In genomic region chr11:117292446-117292845, GRCm38 (mm10) we compare ENCODE assay signal across 16 mouse cellular contexts.
DNase-seq lines count a peak whose midpoint lies in the region; ATAC-seq and TF ChIP-seq lines count a peak whose summit lies in the region.
"Had no signal": no experiment of that assay in that cellular context is flagged by ENCODE, and none has a peak within 500 bp of the region (broad histone marks: within the 10 kb centered on the region; RNA-seq: fewer than 3 reads in every experiment).

No protein-coding gene starts in this region.

- no peaks in the 10 kb centered on the region for H3K27me3 ChIP-seq in myocyte (ENCODE audit: control insufficient read depth, insufficient read depth, insufficient read length)
- H3K27me3 ChIP-seq in hindbrain, postnatal 0 days (ENCODE audit: insufficient read depth, low read length) = no peaks in the 10 kb centered on the region
- H3K27me3 ChIP-seq: forebrain, embryonic 15.5 days; limb, embryonic 13.5 days; neural tube, embryonic 13.5 days had no signal

- H3K27ac ChIP-seq in hindbrain, postnatal 0 days = no peak overlapping the region
- H3K27ac ChIP-seq: forebrain, embryonic 15.5 days; heart, adult 2 months; layer of hippocampus, adult 2 months; limb, embryonic 13.5 days; neural tube, embryonic 13.5 days; stomach, postnatal 0 days had no signal

- H3K4me3 ChIP-seq in myocyte = no peak overlapping the region
- no peak overlapping the region for H3K4me3 ChIP-seq in hindbrain, postnatal 0 days (ENCODE audit: low read length)
- no peak overlapping the region for H3K4me3 ChIP-seq in lung, adult 2 months (replicated peaks; ENCODE audit: extremely low read depth, low read depth, low read length)
- H3K4me3 ChIP-seq: forebrain, embryonic 15.5 days; heart, adult 2 months; layer of hippocampus, adult 2 months; limb, embryonic 13.5 days; neural tube, embryonic 13.5 days had no signal

- peaks cover 9% of the 10 kb centered on the region for H3K4me1 ChIP-seq in hindbrain, postnatal 0 days (ENCODE audit: insufficient read depth, low read length)
- H3K4me1 ChIP-seq in lung, adult 2 months (ENCODE audit: control insufficient read depth, insufficient read depth, low read length) = no peaks in the 10 kb centered on the region

- no peaks in the 10 kb centered on the region for H3K9me3 ChIP-seq in hindbrain, postnatal 0 days (ENCODE audit: low read length)
- H3K9me3 ChIP-seq: forebrain, embryonic 15.5 days; limb, embryonic 13.5 days; neural tube, embryonic 13.5 days had no signal

- ATAC-seq in granulocyte monocyte progenitor cell, adult 5-6 weeks (replicated peaks; ENCODE audit: poor library complexity, severe bottlenecking) = peak; percentile 45
- ATAC-seq in hindbrain, postnatal 0 days = no peak
- ATAC-seq: forebrain, embryonic 15.5 days had no signal

- peak overlapping the region; percentile 16 for H3K4me2 ChIP-seq in myocyte (ENCODE audit: low read depth)
- H3K4me2 ChIP-seq in hindbrain, postnatal 0 days (ENCODE audit: low read depth, low read length) = no peak overlapping the region
- H3K4me2 ChIP-seq: forebrain, embryonic 15.5 days; limb, embryonic 13.5 days; neural tube, embryonic 13.5 days had no signal

- no peak overlapping the region for H3K9ac ChIP-seq in hindbrain, postnatal 0 days (replicated peaks; ENCODE audit: low read length)
- H3K9ac ChIP-seq: forebrain, embryonic 15.5 days; limb, embryonic 13.5 days; neural tube, embryonic 13.5 days had no signal

- 88% methylated on average over 11 of the region's 11 CpGs for WGBS in hindbrain, postnatal 0 days
- WGBS in lung, adult 2 months = 71% methylated on average over 11 of the region's 11 CpGs

- H3ac ChIP-seq in myocyte (ENCODE audit: control insufficient read depth, insufficient read length) = no peak overlapping the region

- peaks cover 90% of the 10 kb centered on the region for H3K79me2 ChIP-seq in myocyte (ENCODE audit: control insufficient read depth, insufficient read depth)

- DNase-seq in 3T3-L1 (ENCODE audit: low read depth, low spot score) = peak; percentile 45
- DNase-seq in CD4-positive helper T cell, adult 2 months (ENCODE audit: low read depth, low spot score) = peak; percentile 89
- no peak for DNase-seq in urinary bladder, postnatal 10 days (ENCODE audit: low spot score)
- DNase-seq in hindbrain, postnatal 0 days (ENCODE audit: low spot score) = no peak
- no peak for DNase-seq in lung, adult 2 months
- DNase-seq in layer of hippocampus, adult 11-12 months (ENCODE audit: low spot score) = no peak
- DNase-seq: heart, adult 2 months; lung, postnatal 36 days; right cerebral cortex, postnatal 25 days had no signal

- H3K36me3 ChIP-seq in myocyte (ENCODE audit: control insufficient read depth, insufficient read depth) = peaks cover 8% of the 10 kb centered on the region
- H3K36me3 ChIP-seq in hindbrain, postnatal 0 days (ENCODE audit: insufficient read depth, low read length) = no peaks in the 10 kb centered on the region

- no peak for TF ChIP-seq POLR2A in myocyte (IDR thresholded peaks at IDR 0.05; ENCODE audit: insufficient read length, low read depth)
- no peak for TF ChIP-seq POLR2A in lung, adult 2 months (IDR thresholded peaks at IDR 0.05; ENCODE audit: borderline replicate concordance, extremely low read depth, low read depth, low read length)

- TF ChIP-seq CTCF in hindbrain, postnatal 0 days (IDR thresholded peaks at IDR 0.05; ENCODE audit: low read depth) = no peak
- TF ChIP-seq CTCF in lung, adult 2 months (IDR thresholded peaks at IDR 0.05; ENCODE audit: insufficient read depth, low read length) = no peak

TF ChIP-seq in myocyte, 11 proteins besides CTCF, POLR2A, EP300 and RAD21:
- no peak for TF ChIP-seq E2F4 (IDR thresholded peaks at IDR 0.05; ENCODE audit: insufficient read depth)
- TF ChIP-seq MAX (IDR thresholded peaks at IDR 0.05; ENCODE audit: low read depth) = no peak
- TF ChIP-seq POLR2AphosphoS2 (IDR thresholded peaks at IDR 0.05; ENCODE audit: insufficient read length, low read depth) = no peak
- no peak for TF ChIP-seq SRF (IDR thresholded peaks at IDR 0.05; ENCODE audit: control insufficient read depth, insufficient read length, low read depth)
- TF ChIP-seq USF1 (IDR thresholded peaks at IDR 0.05; ENCODE audit: low read depth) = no peak
- TF ChIP-seq MYOD1 (IDR thresholded peaks at IDR 0.05; ENCODE audit: control insufficient read depth in 1 of 3, insufficient read length in 2 of 3, low read depth in 2 of 3) = peak in 2 of 3 experiments; percentile 92 to 96
- peak in 2 of 3 experiments; percentile 71 to 85 for TF ChIP-seq MYOG (IDR thresholded peaks at IDR 0.05; ENCODE audit: control insufficient read depth in 1 of 3, insufficient read depth in 1 of 3, insufficient read length in 2 of 3, low read depth in 2 of 3)
- no peak for TF ChIP-seq REST (IDR thresholded peaks at IDR 0.05; ENCODE audit: insufficient read depth, insufficient read length)
- TF ChIP-seq TCF3 (IDR thresholded peaks at IDR 0.05; ENCODE audit: insufficient read length, low read depth) = peak; percentile 81
- no peak for TF ChIP-seq CEBPB (IDR thresholded peaks at IDR 0.05; ENCODE audit: insufficient read depth, poor library complexity, severe bottlenecking)
- peak; percentile 58 for TF ChIP-seq TCF12 (IDR thresholded peaks at IDR 0.05; ENCODE audit: insufficient read depth, poor library complexity, severe bottlenecking)
TF ChIP-seq in myocyte: peak in this region for 4.

Comparison
In these comparisons a context has a peak if more than half of its experiments do, and no peak if none do; other contexts are left out.
1. DNase-seq: peak in 3T3-L1 (single experiment) and CD4-positive helper T cell, adult 2 months (single experiment); none in urinary bladder, postnatal 10 days (single experiment), hindbrain, postnatal 0 days (single experiment), lung, adult 2 months (single experiment) and layer of hippocampus, adult 11-12 months (single experiment).